10 mouse cellular contexts compared by ENCODE assay signal in genomic region chr10:92242714-92243440, GRCm38 (mm10).
A peak's percentile ranks its signal among the peaks of the same experiment; 100 is the strongest.
DNase-seq lines count a peak whose midpoint lies in the region; ATAC-seq lines count a peak whose summit lies in the region.
"Had no signal": no experiment of that assay in that cellular context is flagged by ENCODE, and none has a peak within 500 bp of the region (broad histone marks: within the 10 kb centered on the region; RNA-seq: fewer than 3 reads in every experiment).

No protein-coding gene starts in this region.

- no peak overlapping the region for H3K9ac ChIP-seq in hindbrain, embryonic 14.5 days
- H3K9ac ChIP-seq in midbrain, embryonic 16.5 days (ENCODE audit: low read depth, low read length), result 0 out of 2 replicates have a peak overlapping the region, but pooled peaks have one; percentile 7
- H3K9ac ChIP-seq: limb, embryonic 15.5 days had no signal

- 30% methylated on average over 11 of the region's 11 CpGs for WGBS in hindbrain, embryonic 14.5 days
- 11% methylated on average over 11 of the region's 11 CpGs for WGBS in midbrain, embryonic 16.5 days

- DNase-seq in layer of hippocampus, postnatal 10 days (ENCODE audit: low spot score in 2 of 2), result peak; percentile 32 to 34
- no peak for DNase-seq in layer of hippocampus, adult 18-20 months (ENCODE audit: low spot score in 2 of 2)
- DNase-seq in cerebellum, postnatal 25 days, result peak; percentile 13 to 54
- DNase-seq in hindbrain, embryonic 14.5 days (ENCODE audit: low spot score), result peak; percentile 65
- DNase-seq in thymus, postnatal 25 days, result no peak
- DNase-seq in heart, adult 9 months (ENCODE audit: low spot score in 2 of 2), result no peak
- no peak for DNase-seq in urinary bladder, postnatal 25 days (ENCODE audit: low spot score)

- no peaks in the 10 kb centered on the region for H3K27me3 ChIP-seq in hindbrain, embryonic 14.5 days (ENCODE audit: control insufficient read depth, insufficient read depth, low read length)
- H3K27me3 ChIP-seq in midbrain, embryonic 16.5 days (ENCODE audit: control insufficient read depth, insufficient read depth, low read depth, low read length), result no peaks in the 10 kb centered on the region
- H3K27me3 ChIP-seq: limb, embryonic 15.5 days had no signal

- H3K4me3 ChIP-seq in hindbrain, embryonic 14.5 days (replicated peaks; ENCODE audit: low read length), result no peak overlapping the region
- H3K4me3 ChIP-seq in midbrain, embryonic 16.5 days (ENCODE audit: low read depth, low read length), result no peak overlapping the region
- H3K4me3 ChIP-seq: erythroblast, embryonic 14.5 days; limb, embryonic 15.5 days had no signal

- peaks cover 9% of the 10 kb centered on the region for H3K4me1 ChIP-seq in hindbrain, embryonic 14.5 days (replicated peaks; ENCODE audit: control insufficient read depth, insufficient read depth, low read length)
- peaks cover 16% of the 10 kb centered on the region for H3K4me1 ChIP-seq in midbrain, embryonic 16.5 days (ENCODE audit: control insufficient read depth, insufficient read depth, low read length)

- no peaks in the 10 kb centered on the region for H3K36me3 ChIP-seq in hindbrain, embryonic 14.5 days (replicated peaks; ENCODE audit: control insufficient read depth, insufficient read depth)
- no peaks in the 10 kb centered on the region for H3K36me3 ChIP-seq in midbrain, embryonic 16.5 days (ENCODE audit: control insufficient read depth, insufficient read depth, low read length)
- H3K36me3 ChIP-seq: limb, embryonic 15.5 days had no signal

- H3K9me3 ChIP-seq in hindbrain, embryonic 14.5 days (ENCODE audit: control insufficient read depth, low read length), result no peaks in the 10 kb centered on the region
- H3K9me3 ChIP-seq in midbrain, embryonic 16.5 days (replicated peaks; ENCODE audit: control insufficient read depth, low read length, poor library complexity, severe bottlenecking), result no peaks in the 10 kb centered on the region
- H3K9me3 ChIP-seq: limb, embryonic 15.5 days had no signal

- no peak overlapping the region for H3K27ac ChIP-seq in hindbrain, embryonic 14.5 days
- peak overlapping the region; percentile 14; the same call in 1 of the 2 replicates for H3K27ac ChIP-seq in midbrain, embryonic 16.5 days (ENCODE audit: low read length)
- H3K27ac ChIP-seq: limb, embryonic 15.5 days had no signal

- ATAC-seq in hindbrain, embryonic 14.5 days (ENCODE audit: low FRiP score), result peak; percentile 91; the same call in 1 of the 2 replicates
- ATAC-seq in midbrain, embryonic 16.5 days, result peak; percentile 89

- no peak overlapping the region for H3K4me2 ChIP-seq in hindbrain, embryonic 14.5 days (replicated peaks)
- H3K4me2 ChIP-seq in midbrain, embryonic 16.5 days (ENCODE audit: low read length), result no peak overlapping the region
- H3K4me2 ChIP-seq: limb, embryonic 15.5 days had no signal

Comparison
In these comparisons a context has a peak if more than half of its experiments do, and no peak if none do; other contexts are left out.
1. DNase-seq: peak in layer of hippocampus, postnatal 10 days (2 of 2), cerebellum, postnatal 25 days (2 of 2) and hindbrain, embryonic 14.5 days (single experiment); none in layer of hippocampus, adult 18-20 months (0 of 2), thymus, postnatal 25 days (single experiment), heart, adult 9 months (0 of 2) and urinary bladder, postnatal 25 days (single experiment).